Mouse (Mus musculus) cerebellum, adult 2 months (tissue): ENCODE data around the gene Fbxl17.

Experiments
- CTCF ChIP-seq: fragments of 200-500 bp; IDR thresholded peaks from 2 replicates; pipeline ENCODE4 v1.5.1; 2011; ENCODE audit warnings: low read depth, mild to moderate bottlenecking, control low read depth, low read length, moderate library complexity, borderline replicate concordance; ENCODE audit not compliant: insufficient read depth
- POLR2A ChIP-seq: fragments of 200-500 bp; IDR thresholded peaks from 2 replicates; pipeline ENCODE4 v1.6.1; 2011; ENCODE audit warnings: low read length, control low read depth, borderline replicate concordance; ENCODE audit not compliant: insufficient read depth

GRCm38 (mm10) chr17:63405955-63406354 is 93.9 kb downstream of the Fbxl17 start:
- TF ChIP-seq CTCF (no peak), POLR2A (no peak)
